Comparison of ENCODE assay signal across 8 mouse cellular contexts in genomic region chr4:149888736-149889470, GRCm38 (mm10).
DNase-seq lines count a peak whose midpoint lies in the region; ATAC-seq and TF ChIP-seq lines count a peak whose summit lies in the region.

No protein-coding gene starts in this region.

- H3K9me3 ChIP-seq in limb, embryonic 12.5 days, result no peaks in the 10 kb centered on the region
- no peaks in the 10 kb centered on the region for H3K9me3 ChIP-seq in stomach, postnatal 0 days (ENCODE audit: control insufficient read depth, low read length)

- no peak for TF ChIP-seq EP300 in stomach, postnatal 0 days (optimal IDR thresholded peaks at IDR 0.05)

- no peak overlapping the region for H3K4me2 ChIP-seq in limb, embryonic 12.5 days
- H3K4me2 ChIP-seq in stomach, postnatal 0 days (replicated peaks; ENCODE audit: low read depth), result no peak overlapping the region

- peak; percentile 48 to 72 for DNase-seq in lung, adult 18-20 months
- DNase-seq in lung, adult 2 months, result no peak
- DNase-seq in stomach, postnatal 0 days (ENCODE audit: low spot score), result no peak
- no peak for DNase-seq in frontal cortex, postnatal 25 days (ENCODE audit: low spot score in 2 of 2)
- DNase-seq in left cerebral cortex, adult 8-10 months (ENCODE audit: low spot score in 2 of 2), result no peak

- no peak overlapping the region for H3K4me3 ChIP-seq in lung, adult 2 months (replicated peaks; ENCODE audit: extremely low read depth, low read depth, low read length)
- no peak overlapping the region for H3K4me3 ChIP-seq in limb, embryonic 12.5 days (replicated peaks)
- H3K4me3 ChIP-seq in stomach, postnatal 0 days (ENCODE audit: low read depth, low read length), result no peak overlapping the region

- no peaks in the 10 kb centered on the region for H3K27me3 ChIP-seq in limb, embryonic 12.5 days
- no peaks in the 10 kb centered on the region for H3K27me3 ChIP-seq in stomach, postnatal 0 days (ENCODE audit: control insufficient read depth, insufficient read depth, low read length)

- peaks cover 9% of the 10 kb centered on the region for H3K4me1 ChIP-seq in lung, adult 2 months (ENCODE audit: control insufficient read depth, insufficient read depth, low read length)
- H3K4me1 ChIP-seq in limb, embryonic 12.5 days (replicated peaks), result peaks cover 74% of the 10 kb centered on the region
- peaks cover 10% of the 10 kb centered on the region for H3K4me1 ChIP-seq in stomach, postnatal 0 days (replicated peaks; ENCODE audit: control insufficient read depth, insufficient read depth)

- H3K9ac ChIP-seq in limb, embryonic 12.5 days (replicated peaks), result no peak overlapping the region
- H3K9ac ChIP-seq in stomach, postnatal 0 days (ENCODE audit: low read length), result no peak overlapping the region

- ATAC-seq in hematopoietic stem cell, adult 5-6 weeks (replicated peaks in 1 of 2; ENCODE audit: insufficient read depth in 1 of 2, low FRiP score in 2 of 2, low TSS enrichment in 1 of 2, low read depth in 1 of 2, poor library complexity in 2 of 2, severe bottlenecking in 2 of 2), result peak; percentile 56 to 60
- no peak for ATAC-seq in limb, embryonic 12.5 days (ENCODE audit: insufficient number of reproducible peaks, insufficient read depth, low FRiP score, low TSS enrichment, low read depth)
- no peak for ATAC-seq in stomach, postnatal 0 days (ENCODE audit: low FRiP score, low TSS enrichment)
- no peak for ATAC-seq in erythroid progenitor cell, adult 5-6 weeks (replicated peaks; ENCODE audit: low FRiP score, poor library complexity, severe bottlenecking)

- TF ChIP-seq CTCF in lung, adult 2 months (IDR thresholded peaks at IDR 0.05; ENCODE audit: insufficient read depth, low read length), result no peak
- TF ChIP-seq CTCF in stomach, postnatal 0 days (IDR thresholded peaks at IDR 0.05; ENCODE audit: low read depth), result no peak

- peak overlapping the region; percentile 97 for H3K27ac ChIP-seq in limb, embryonic 12.5 days
- peak overlapping the region; percentile 93 for H3K27ac ChIP-seq in stomach, postnatal 0 days (replicated peaks)

- no peaks in the 10 kb centered on the region for H3K36me3 ChIP-seq in limb, embryonic 12.5 days
- H3K36me3 ChIP-seq in stomach, postnatal 0 days (ENCODE audit: control insufficient read depth, insufficient read depth, low read length), result no peaks in the 10 kb centered on the region

- WGBS in lung, adult 2 months, result 51% methylated on average over 20 of the region's 20 CpGs
- WGBS in limb, embryonic 12.5 days, result 57% methylated on average over 20 of the region's 20 CpGs
- 84% methylated on average over 20 of the region's 20 CpGs for WGBS in stomach, postnatal 0 days

- no peak for TF ChIP-seq POLR2A in lung, adult 2 months (IDR thresholded peaks at IDR 0.05; ENCODE audit: borderline replicate concordance, extremely low read depth, low read depth, low read length)

Comparison
In these comparisons a context has a peak if more than half of its experiments do, and no peak if none do; other contexts are left out.
1. DNase-seq: peak in lung, adult 18-20 months (2 of 2); none in lung, adult 2 months (single experiment), stomach, postnatal 0 days (single experiment), frontal cortex, postnatal 25 days (0 of 2) and left cerebral cortex, adult 8-10 months (0 of 2).
2. ATAC-seq: peak in hematopoietic stem cell, adult 5-6 weeks (2 of 2); none in limb, embryonic 12.5 days (single experiment), stomach, postnatal 0 days (single experiment) and erythroid progenitor cell, adult 5-6 weeks (single experiment).